Mouse (Mus musculus) liver, embryonic 16.5 days (tissue): ENCODE results near the gene Rassf4. TPM values are rescaled to one million over a fixed set of nuclear protein-coding genes. Genes with fewer than 3 reads are reported as not detected.
A peak's percentile ranks its signal among the peaks of the same experiment; 100 is the strongest.

Experiments
- ATAC-seq: fragments of 200-750 bp; cut with Nextera tagmentation; 2 replicates; pipeline ENCODE4 v1.8.0; 2017; ENCODE audit warnings: low read depth, mild to moderate bottlenecking, moderate number of reproducible peaks, moderate library complexity
- H3K27ac ChIP-seq: fragments of 300-500 bp; sonication (generic); 2 replicates; pipeline ENCODE4 v1.5.1; 2014; ENCODE audit warnings: mild to moderate bottlenecking, low read length
- H3K27me3 ChIP-seq: fragments of 300-500 bp; sonication (generic); 2 replicates; pipeline ENCODE4 v1.6.1; 2014; ENCODE audit warnings: low read depth, low read length, mixed read lengths; ENCODE audit not compliant: control insufficient read depth, insufficient read depth
- H3K36me3 ChIP-seq: fragments of 300-500 bp; sonication (generic); 2 replicates; pipeline ENCODE4 v1.6.1; 2014; ENCODE audit warnings: mild to moderate bottlenecking; ENCODE audit not compliant: control insufficient read depth, insufficient read depth
- H3K4me1 ChIP-seq: fragments of 300-500 bp; sonication (generic); 2 replicates; pipeline ENCODE4 v1.6.1; 2014; ENCODE audit warnings: low read depth, low read length, mixed read lengths; ENCODE audit not compliant: control insufficient read depth
- H3K4me2 ChIP-seq: fragments of 300-500 bp; sonication (generic); 2 replicates; pipeline ENCODE4 v1.6.1; 2014; ENCODE audit warnings: low read depth, low read length, mixed read lengths
- H3K4me3 ChIP-seq: fragments of 300-500 bp; sonication (generic); 2 replicates; pipeline ENCODE4 v1.5.1; 2014; ENCODE audit warnings: low read depth, mild to moderate bottlenecking, low read length
- H3K9ac ChIP-seq: fragments of 300-500 bp; sonication (generic); 2 replicates; pipeline ENCODE4 v1.6.1; 2014; ENCODE audit warnings: low read depth, low read length
- H3K9me3 ChIP-seq: fragments of 300-500 bp; sonication (generic); replicated peaks from 2 replicates; pipeline ENCODE4 v1.6.1; 2016; ENCODE audit warnings: low read length; ENCODE audit not compliant: control insufficient read depth
- WGBS: fragments of 180-500 bp; shearing (Covaris S2); extraction: QIAGEN DNeasy Blood & Tissue Kit; methylation state at CpG from one replicate; pipeline ENCODE4 v1.1.7; 2014; ENCODE audit not compliant: insufficient replicate concordance; 5-methylcytosine and 5-hydroxymethylcytosine counted together
- polyA plus RNA-seq: library from polyadenylated mRNA; unstranded; fragments of >200 nt; fragmentation: Nextera tagmentation; extraction: Ambion mirVana; gene quantifications from 2 replicates; pipeline ENCODE4 v1.2.1, GENCODE M21; 2015

The Rassf4 gene
- polyA plus RNA-seq, 1 experiment from 2014 or later: 7.9 TPM

- no peak overlapping the region for H3K27ac ChIP-seq
- WGBS: 59% methylated on average over 6 of the region's 6 CpGs
Observed at GRCm38 (mm10) chr6:116677321-116677720, 3.6 kb upstream of the Rassf4 start.

GRCm38 (mm10) chr6:116676355-116676913 is 2.7 kb upstream of the Rassf4 start:
- Histone ChIP-seq H3K9ac (no peak overlapping the region), H3K4me1 (peaks cover 7% of the 10 kb centered on the region), H3K27ac (no peak overlapping the region; the same call in 1 of the 2 replicates), H3K27me3 (no peaks in the 10 kb centered on the region), H3K4me2 (no peak overlapping the region), H3K4me3 (no peak overlapping the region), H3K9me3 (no peaks in the 10 kb centered on the region), H3K36me3 (no peaks in the 10 kb centered on the region)
- ATAC-seq: no peak
- 55% methylated on average over 10 of the region's 10 CpGs for WGBS

More at GRCm38 (mm10) chr6:116677321-116677720, 3.6 kb upstream of the Rassf4 start:
- ATAC-seq: no peak
- no peak overlapping the region for H3K4me2 ChIP-seq
- H3K36me3 ChIP-seq: no peaks in the 10 kb centered on the region
- H3K4me3 ChIP-seq: no peak overlapping the region
- H3K4me1 ChIP-seq: peaks cover 7% of the 10 kb centered on the region
- no peaks in the 10 kb centered on the region for H3K27me3 ChIP-seq
- no peak overlapping the region for H3K9ac ChIP-seq
- no peaks in the 10 kb centered on the region for H3K9me3 ChIP-seq

GRCm38 (mm10) chr6:116674283-116674886 is 633 bp upstream of the Rassf4 start:
- peak overlapping the region; percentile 57 for H3K4me3 ChIP-seq
- H3K27me3 ChIP-seq: no peaks in the 10 kb centered on the region
- H3K4me1 ChIP-seq: peaks cover 7% of the 10 kb centered on the region
- peak overlapping the region; percentile 71 for H3K4me2 ChIP-seq
- ATAC-seq: no peak
- H3K27ac ChIP-seq: peak overlapping the region; percentile 15; the same call in 1 of the 2 replicates
- 13% methylated on average over 16 of the region's 16 CpGs for WGBS
- 0 out of 2 replicates have a peak overlapping the region, but pooled peaks have one; percentile 30 for H3K9ac ChIP-seq
- no peaks in the 10 kb centered on the region for H3K36me3 ChIP-seq
- H3K9me3 ChIP-seq: no peaks in the 10 kb centered on the region

- Histone ChIP-seq H3K27me3 (no peaks in the 10 kb centered on the region), H3K4me1 (peaks cover 7% of the 10 kb centered on the region), H3K4me3 (no peak overlapping the region), H3K4me2 (no peak overlapping the region), H3K36me3 (no peaks in the 10 kb centered on the region), H3K27ac (no peak overlapping the region), H3K9me3 (no peaks in the 10 kb centered on the region), H3K9ac (no peak overlapping the region)
- ATAC-seq: no peak
- WGBS: 64% methylated on average over 5 of the region's 5 CpGs
Observed at GRCm38 (mm10) chr6:116672349-116672748, 1.4 kb downstream of the Rassf4 start.

- WGBS: 60% methylated on average over 4 of the region's 4 CpGs
- H3K4me3 ChIP-seq: no peak overlapping the region
- H3K9ac ChIP-seq: no peak overlapping the region
- no peaks in the 10 kb centered on the region for H3K27me3 ChIP-seq
- peaks cover 7% of the 10 kb centered on the region for H3K4me1 ChIP-seq
- no peak overlapping the region for H3K27ac ChIP-seq
- ATAC-seq: no peak
- H3K9me3 ChIP-seq: no peaks in the 10 kb centered on the region
- no peak overlapping the region for H3K4me2 ChIP-seq
- no peaks in the 10 kb centered on the region for H3K36me3 ChIP-seq
Observed at GRCm38 (mm10) chr6:116671768-116672167, 2.0 kb downstream of the Rassf4 start.

GRCm38 (mm10) chr6:116671031-116671430 is 2.7 kb downstream of the Rassf4 start:
- Histone ChIP-seq H3K9ac (no peak overlapping the region), H3K36me3 (no peaks in the 10 kb centered on the region), H3K4me3 (no peak overlapping the region), H3K9me3 (no peaks in the 10 kb centered on the region), H3K27ac (no peak overlapping the region), H3K27me3 (no peaks in the 10 kb centered on the region), H3K4me1 (peaks cover 7% of the 10 kb centered on the region), H3K4me2 (peak overlapping the region; percentile 27)
- WGBS: 52% methylated on average over 5 of the region's 5 CpGs
- no peak for ATAC-seq

- no peak for ATAC-seq
- Histone ChIP-seq H3K9ac (no peak overlapping the region), H3K4me3 (no peak overlapping the region), H3K27me3 (no peaks in the 10 kb centered on the region), H3K4me1 (peaks cover 7% of the 10 kb centered on the region), H3K4me2 (no peak overlapping the region), H3K9me3 (no peaks in the 10 kb centered on the region), H3K36me3 (no peaks in the 10 kb centered on the region), H3K27ac (no peak overlapping the region)
- WGBS: 61% methylated on average over 6 of the region's 6 CpGs
Observed at GRCm38 (mm10) chr6:116670144-116670543, 3.6 kb downstream of the Rassf4 start.

GRCm38 (mm10) chr6:116668682-116669470 is 4.9 kb downstream of the Rassf4 start:
- WGBS: 30% methylated on average over 11 of the region's 11 CpGs
- no peaks in the 10 kb centered on the region for H3K36me3 ChIP-seq
- no peak overlapping the region for H3K4me3 ChIP-seq
- ATAC-seq: no peak
- H3K4me2 ChIP-seq: no peak overlapping the region
- H3K27me3 ChIP-seq: no peaks in the 10 kb centered on the region
- no peak overlapping the region for H3K9ac ChIP-seq
- peaks cover 7% of the 10 kb centered on the region for H3K4me1 ChIP-seq
- H3K27ac ChIP-seq: no peak overlapping the region
- H3K9me3 ChIP-seq: no peaks in the 10 kb centered on the region

GRCm38 (mm10) chr6:116667382-116667781 is 6.4 kb downstream of the Rassf4 start:
- Histone ChIP-seq H3K9me3 (no peaks in the 10 kb centered on the region), H3K9ac (no peak overlapping the region), H3K4me1 (no peaks in the 10 kb centered on the region), H3K36me3 (no peaks in the 10 kb centered on the region), H3K4me2 (no peak overlapping the region), H3K27ac (no peak overlapping the region), H3K4me3 (no peak overlapping the region), H3K27me3 (no peaks in the 10 kb centered on the region)
- no peak for ATAC-seq
- WGBS: 42% methylated on average over 3 of the region's 3 CpGs
